Mouse (Mus musculus) thymus, adult 2 months (tissue): ENCODE data around the gene Nav3.

Experiments used
- CTCF ChIP-seq: fragments of 200-500 bp; IDR thresholded peaks from 2 replicates; pipeline ENCODE4 v1.5.1; 2012; ENCODE audit warnings: mild to moderate bottlenecking, control low read depth, low read length, moderate library complexity, borderline replicate concordance; ENCODE audit not compliant: control insufficient read depth, poor library complexity, insufficient read depth; ENCODE audit errors: extremely low read depth
- POLR2A ChIP-seq: fragments of 200-500 bp; IDR thresholded peaks from 2 replicates; pipeline ENCODE4 v1.6.1; 2012; ENCODE audit warnings: mild to moderate bottlenecking, low read length, control low read depth, moderate library complexity; ENCODE audit not compliant: control insufficient read depth, poor library complexity, insufficient read depth; ENCODE audit errors: extremely low read depth

GRCm38 (mm10) chr10:110158122-110158521 lies 297.9 kb downstream of the Nav3 start:
- TF ChIP-seq CTCF (no peak), POLR2A (no peak)
